Mouse (Mus musculus): ENCODE measurements around the gene Lamb3.

- no peak for TF ChIP-seq GATA1 (IDR thresholded peaks at IDR 0.05; ENCODE audit: low read length)
- no peak for TF ChIP-seq TAL1 (IDR thresholded peaks at IDR 0.05; ENCODE audit: low read length)
Measured at GRCm38 (mm10) chr1:193344976-193345375, 137.5 kb downstream of the Lamb3 start.

All from erythroblast, embryonic 14.5 days (primary cell).